Mouse (Mus musculus): ENCODE measurements around the gene Sgpp2. TPM values are rescaled to one million over a fixed set of nuclear protein-coding genes. Genes with fewer than 3 reads are reported as not detected.
A peak's percentile ranks its signal among the peaks of the same experiment; 100 is the strongest.

The Sgpp2 gene
- total RNA-seq, 2 experiments from 2014 or later = 0.82 to 1.1 TPM

DNA sequence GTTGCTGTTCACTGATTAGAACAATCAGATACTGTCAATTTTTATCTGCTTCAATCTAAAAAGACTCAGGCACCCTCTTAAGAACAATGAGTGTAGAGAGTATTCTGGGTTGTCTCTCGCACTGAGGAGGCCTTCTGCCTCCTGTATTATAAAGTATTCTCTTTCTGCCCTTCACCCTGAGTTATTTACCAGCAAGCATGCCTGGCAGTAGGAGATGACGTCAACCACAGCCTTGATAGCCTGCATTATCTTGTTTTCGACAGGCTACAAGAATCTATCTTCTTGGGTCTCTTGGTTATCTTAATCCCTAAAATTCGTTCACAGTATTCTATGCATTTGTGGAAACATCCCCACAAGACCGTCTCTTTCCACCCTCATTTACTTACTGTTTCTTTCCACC is 29.8 kb downstream of the Sgpp2 start:
- peak; percentile 41 to 59 for DNase-seq

DNA sequence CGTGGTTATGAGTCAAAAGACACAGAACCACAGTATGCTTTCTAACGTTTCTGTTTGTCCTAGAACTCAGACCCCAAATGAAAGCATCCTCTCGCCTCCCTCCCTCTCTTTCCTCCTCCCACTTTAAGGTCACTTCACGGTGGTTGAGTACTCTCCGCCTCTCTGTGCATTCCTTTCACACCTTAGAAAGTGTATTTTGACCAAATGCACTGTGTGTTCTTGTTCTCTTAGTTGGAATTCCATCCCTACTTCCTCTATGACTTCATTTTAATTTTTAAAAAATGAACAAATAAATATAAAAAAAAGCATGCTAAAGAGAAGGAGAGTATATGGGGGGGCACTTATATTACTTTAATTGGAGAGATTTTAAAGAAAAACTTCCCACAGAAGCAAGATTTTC is 30.4 kb downstream of the Sgpp2 start:
- DNase-seq = no peak

DNA sequence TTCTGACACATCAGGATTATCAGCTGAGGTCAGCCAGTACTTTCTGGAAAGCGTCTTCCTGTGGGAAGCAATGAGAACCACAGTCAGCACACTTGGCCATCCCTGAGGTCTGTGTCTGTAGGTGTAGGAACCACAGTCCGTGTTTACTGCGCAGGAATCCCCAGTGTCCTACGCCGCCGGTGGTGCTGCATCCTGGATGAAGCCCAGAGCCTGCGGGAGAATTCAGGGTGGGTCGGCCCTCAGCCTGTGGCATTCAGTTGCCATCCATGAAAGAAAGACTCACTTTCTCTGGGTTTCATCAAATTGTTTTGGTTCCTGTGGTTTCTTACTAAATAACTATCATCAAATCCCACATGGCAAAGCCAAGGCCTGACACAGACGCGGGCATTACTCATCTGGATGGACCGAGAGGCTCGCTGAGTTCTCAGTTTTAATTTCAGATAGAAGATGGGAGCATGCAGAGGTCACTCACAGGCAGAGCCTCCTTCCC is 37.2 kb downstream of the Sgpp2 start:
- peak in 1 of 2 experiments; percentile 15 for DNase-seq

DNA sequence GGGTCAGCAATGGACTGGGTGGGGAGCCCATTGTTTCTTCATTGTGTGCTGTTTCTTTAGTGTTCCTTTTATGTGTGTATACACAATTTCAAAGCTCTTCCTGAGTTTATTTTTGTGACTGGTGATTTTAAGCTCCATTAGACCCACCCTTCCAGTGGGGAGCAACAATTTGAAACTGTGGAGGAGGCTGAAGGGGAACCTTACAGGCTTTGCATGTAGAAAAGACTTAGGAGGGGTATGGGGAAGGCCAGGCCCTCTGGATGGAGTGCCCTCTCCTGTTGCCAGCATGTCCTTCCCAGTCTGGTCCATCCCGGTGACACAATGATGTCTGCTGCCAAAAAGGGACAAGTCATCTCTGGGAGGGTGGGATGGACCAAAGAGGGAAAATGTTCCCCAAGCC is 39.1 kb downstream of the Sgpp2 start:
- no peak for DNase-seq

DNA sequence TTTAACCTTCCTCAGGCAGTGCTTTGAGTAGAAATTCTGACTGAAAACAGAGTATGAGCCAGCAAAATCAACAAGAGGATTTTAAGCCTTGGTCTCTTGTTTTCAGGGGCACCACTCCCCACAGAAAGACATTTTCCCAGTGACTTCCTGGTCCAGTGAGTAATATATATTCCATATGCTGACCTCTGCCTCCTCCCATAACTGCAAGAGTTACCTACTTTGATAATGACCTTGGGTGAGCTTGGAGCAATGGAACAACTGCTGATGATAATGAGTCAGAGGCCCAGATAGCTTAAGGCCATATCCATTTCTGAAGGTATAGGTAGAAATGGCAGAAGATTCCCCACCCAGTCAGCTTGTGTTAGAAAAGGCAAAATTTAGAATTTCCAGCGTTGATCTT is 43.1 kb downstream of the Sgpp2 start:
- DNase-seq = no peak

DNA sequence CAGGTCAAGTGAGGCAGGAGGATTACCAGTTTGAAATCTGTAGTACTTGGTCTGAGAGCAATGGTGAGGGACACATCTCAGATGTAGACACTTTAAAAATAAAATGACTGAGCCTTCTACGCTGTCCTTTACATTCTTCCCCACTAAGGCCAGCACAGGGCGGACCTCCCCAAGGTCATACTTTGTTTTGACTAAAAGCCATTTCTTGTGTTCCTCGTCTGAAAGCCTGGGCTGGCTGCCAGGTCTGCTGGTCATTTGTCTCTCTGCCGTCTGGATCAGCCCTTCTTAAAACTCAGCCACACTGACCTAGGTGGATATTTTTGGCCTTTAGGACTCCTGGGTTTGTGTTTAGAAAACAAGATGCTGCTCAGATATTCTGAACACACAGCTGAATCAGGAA is 45.0 kb downstream of the Sgpp2 start:
- peak; percentile 92 to 95 for DNase-seq

DNA sequence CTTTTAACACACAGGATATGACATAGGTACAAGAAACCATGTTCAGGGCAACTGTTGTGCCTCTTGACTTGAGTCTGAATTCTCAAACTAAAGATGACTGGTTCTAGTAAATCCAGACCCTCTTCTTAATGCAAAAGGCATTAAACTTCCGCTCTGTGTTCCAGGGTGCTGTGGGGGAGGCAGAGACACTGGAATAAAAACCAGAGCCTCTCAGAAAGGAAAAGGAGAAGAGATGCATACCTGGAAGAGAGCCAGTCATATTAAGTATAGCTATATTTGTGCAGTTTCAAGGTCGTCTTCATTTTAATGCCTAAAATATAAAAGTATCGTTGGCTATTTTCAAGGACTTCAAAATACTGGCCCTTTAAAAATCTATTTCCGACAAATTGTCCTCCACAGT is 47.3 kb downstream of the Sgpp2 start:
- no peak for DNase-seq

DNA sequence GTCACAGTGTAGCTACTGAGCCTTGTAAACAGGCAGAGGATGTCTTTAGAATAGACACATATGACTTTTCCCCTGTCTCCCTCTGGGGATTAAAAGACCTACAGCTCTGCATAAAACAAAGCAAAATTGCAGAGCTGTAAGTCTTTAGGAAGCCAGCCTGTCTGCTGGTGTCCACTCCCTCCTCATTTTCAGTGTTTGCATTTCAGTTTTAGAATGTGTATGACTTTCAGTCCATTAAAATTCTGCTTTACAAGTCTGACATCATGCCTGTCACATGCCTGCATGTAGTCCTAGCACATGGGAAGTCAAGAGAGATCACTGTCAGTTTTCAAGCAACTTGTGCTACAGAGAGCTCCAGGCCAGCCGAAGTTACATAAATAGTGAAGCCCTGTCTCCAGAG is 47.7 kb downstream of the Sgpp2 start:
- DNase-seq = no peak

DNA sequence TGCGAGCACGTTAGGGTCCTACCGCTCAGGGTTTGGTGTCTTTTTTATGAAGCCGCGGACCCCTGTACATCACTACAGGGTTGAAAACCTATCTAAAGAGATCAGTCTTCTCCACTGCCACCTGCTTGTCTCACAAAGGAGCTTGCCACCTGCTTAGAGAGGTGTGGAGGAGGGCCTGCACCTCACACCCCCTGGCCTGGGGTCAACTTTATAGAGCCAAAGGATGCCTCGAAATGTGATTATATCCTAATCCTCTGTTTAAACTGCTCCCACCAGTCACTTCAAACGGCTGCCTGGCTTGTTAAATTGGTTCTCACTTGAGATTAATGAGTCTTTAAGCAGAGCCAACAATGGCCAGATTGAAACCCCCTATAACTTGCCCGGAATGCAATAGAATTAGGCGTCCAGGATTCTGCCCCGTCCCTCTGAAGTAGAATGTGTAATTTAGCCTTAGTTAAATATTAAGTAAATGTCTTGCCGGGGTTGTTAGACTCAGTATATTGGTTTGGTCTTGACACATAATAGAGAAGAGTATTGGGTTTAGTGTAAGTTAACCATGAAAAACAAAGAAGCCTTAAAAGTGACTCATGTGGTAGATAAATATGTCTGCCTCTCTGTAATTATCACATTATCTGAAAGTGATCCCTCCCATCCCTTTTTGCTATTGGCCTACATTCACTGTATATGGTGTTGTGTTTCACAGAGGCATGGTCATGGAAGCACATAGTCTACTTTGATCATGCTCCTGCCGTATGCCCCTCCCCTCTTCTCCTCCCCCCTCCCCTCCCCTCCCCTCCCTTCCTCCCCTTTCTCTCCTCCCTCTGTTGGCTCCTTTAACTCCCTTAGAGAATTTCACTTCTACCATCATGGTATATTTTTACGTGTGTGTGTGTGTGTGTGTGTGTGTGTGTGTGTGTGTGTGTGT is 54.1 kb downstream of the Sgpp2 start:
- DNase-seq = no peak

DNA sequence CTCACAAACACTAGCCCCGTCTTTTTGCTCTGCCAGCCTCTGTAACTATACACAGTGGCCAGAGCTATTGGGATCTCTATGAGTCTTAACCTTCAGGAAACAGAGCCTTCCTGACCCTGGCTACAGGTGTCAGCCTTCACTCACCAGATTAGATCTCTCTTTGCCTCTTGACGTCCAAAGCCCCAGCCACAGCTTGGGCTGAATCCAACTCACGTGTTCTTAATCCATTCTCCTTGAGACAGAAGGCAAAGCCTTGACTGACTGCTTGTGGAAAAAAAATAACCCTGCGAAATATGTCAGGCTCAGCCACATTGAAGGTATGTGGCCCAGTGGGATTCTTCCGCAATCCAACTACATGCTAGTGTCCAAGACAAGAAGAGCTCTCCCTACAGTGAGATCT is 57.7 kb downstream of the Sgpp2 start:
- no peak for DNase-seq

DNA sequence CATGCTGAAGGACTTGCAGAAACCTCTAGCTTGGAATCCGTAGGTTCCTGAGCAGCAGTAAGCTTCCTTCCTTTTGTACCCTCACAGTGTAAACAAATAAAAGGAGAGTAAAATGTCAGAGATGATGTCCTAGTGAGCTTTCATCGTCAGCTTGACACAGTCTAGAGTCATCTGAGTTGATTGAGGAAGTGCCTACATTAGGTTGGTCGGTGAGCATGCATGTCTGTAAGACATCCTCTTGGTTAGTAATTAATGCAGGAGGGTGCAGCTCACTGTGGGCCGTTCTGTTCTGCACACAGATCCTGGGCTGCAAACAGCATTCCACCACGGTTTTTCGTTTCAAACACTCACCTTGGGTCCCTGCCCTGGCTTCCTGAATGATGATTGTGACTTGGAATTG is 60.0 kb downstream of the Sgpp2 start:
- DNase-seq = no peak

DNA sequence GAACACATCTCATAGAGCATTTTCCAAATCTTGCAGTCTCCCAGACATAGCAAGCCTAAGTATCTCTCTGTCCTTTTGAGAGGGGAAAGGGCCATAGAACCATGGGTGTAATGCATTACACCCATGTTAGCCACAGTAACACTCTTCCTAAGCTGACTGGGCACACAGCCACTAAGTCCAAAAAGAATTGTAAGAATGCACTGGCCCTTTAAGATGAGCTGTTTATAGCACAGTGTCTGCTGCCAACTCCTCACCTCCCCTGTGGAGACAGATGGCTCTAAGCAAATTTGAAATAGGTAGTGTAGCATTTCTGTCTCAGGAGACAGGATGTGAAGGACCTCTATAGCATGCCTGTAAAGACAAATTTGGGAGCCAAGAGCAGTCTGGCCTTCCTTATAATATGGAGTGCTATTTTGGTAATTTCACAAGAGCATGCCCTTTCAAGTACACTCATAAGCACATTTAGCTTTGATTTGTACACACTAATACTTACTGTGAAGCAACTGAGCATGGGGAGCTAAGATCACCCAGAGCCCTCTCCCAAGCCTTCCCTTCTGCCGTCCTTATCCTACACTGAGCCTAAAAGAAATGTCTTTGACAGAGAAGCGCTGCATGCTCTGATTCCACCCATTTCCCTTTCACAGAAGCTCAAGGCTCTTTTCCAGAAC is 61.6 kb downstream of the Sgpp2 start:
- DNase-seq = no peak

DNA sequence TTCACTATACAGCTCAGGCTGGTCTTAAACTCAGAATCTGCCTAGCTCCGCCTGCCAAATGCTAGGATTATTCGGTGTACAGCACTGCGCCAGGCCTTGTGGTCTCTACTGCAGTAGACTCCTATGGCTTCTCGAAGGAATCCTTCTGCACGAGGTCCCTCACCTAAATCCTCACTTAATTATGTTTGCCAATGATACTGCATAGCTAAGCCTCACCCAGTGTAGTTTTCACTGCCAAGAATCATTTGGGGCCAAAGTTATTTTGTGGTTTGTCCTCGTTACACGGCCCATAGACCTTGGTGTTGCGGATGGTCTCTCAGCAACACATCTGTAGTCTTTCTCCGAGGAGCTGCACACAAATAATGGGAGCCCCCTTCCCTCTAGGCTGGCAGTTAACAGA is 62.2 kb downstream of the Sgpp2 start:
- DNase-seq = no peak

DNA sequence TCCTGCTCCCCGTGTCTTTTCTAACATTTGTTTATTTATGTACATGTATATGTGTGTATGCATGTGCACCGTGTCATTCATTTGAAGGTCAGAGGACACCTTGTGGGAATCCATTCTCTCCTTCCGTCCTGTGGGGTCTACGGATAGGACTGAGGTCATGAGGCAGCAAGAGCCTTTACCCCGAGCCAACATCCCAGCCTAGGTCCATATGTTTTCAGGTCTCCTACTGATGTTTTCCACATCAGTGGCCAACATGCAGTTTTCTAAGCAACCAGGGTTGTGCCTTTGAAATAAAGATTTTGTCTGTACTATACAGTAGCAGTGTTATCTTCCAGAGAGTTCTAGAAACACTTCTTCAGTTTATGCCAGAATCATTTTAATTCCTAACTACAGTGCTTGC is 63.7 kb downstream of the Sgpp2 start:
- DNase-seq = no peak

DNA sequence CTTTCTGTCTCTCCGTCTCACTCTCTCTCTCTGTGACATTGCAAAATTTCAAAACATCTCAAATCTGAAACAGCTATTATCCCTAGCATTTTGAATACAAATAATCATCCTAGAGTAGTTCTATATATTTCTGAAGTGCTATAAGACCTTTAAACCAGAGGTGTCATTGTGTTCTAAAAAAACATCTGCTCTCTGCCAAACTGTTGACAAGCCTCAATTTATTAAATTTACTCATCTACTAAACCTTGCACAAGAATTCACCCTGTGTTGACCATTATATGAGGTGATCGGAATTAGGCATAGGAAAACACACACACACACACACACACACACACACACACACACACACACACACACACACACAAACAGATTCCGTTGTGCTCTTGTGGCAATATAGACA is 64.9 kb downstream of the Sgpp2 start:
- no peak for DNase-seq

DNA sequence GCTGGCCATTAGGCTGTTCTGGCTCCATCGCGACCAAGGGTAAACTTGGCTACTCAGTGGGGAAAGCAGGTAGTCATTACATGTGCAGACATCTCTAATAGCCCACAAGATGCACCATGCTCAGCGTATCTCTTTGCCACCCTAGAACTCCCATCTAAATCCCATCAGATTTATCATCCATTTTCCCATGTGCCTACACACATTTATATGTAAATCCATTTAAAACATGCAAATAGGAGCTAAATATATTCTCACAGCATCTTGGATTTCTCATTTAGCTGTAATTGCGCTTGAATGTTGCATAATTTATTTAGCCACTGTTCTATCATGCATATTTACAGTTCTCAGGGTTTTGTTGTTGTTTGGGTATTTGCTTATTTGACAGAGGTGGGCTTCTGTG is 70.8 kb downstream of the Sgpp2 start:
- no peak for DNase-seq

DNA sequence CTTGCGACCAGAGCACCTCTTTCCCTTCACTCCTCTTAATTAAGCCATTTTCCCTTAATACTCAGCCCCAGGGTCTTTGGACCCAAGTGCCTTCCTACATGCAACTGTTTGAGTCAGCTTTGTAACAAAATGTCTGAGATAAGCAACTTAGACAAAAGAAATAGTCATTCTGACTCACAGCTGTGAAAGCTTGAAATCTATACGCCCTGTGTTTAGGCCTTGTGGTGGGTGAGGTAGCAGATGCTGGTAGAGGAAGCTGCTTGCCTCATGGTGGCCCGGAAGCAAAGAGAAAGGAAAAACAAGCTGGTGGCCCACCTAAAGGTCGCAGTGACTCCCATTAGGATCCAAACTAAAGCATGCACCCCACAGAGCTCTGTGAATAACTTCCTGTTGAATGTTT is 77.7 kb downstream of the Sgpp2 start:
- no peak for DNase-seq

DNA sequence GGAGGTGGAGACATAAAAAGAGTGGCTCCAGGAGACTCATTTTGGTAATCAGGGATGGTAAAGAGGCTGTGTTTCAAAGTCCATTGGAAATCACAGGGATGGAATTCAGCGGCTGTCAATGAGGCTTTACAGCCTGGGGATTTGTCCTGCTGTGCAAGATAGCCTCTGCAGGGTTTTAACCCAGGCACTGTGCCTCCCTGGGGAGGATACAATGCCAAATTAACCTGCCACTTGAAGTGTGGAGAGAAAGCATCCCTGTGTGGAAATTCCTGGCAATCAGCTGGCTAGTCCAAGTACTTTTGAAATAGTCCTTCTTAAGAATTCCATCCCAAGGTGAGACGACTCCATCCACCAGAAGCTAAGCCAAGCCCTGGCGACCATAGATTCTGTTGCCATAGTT is 78.7 kb downstream of the Sgpp2 start:
- no peak for DNase-seq

DNA sequence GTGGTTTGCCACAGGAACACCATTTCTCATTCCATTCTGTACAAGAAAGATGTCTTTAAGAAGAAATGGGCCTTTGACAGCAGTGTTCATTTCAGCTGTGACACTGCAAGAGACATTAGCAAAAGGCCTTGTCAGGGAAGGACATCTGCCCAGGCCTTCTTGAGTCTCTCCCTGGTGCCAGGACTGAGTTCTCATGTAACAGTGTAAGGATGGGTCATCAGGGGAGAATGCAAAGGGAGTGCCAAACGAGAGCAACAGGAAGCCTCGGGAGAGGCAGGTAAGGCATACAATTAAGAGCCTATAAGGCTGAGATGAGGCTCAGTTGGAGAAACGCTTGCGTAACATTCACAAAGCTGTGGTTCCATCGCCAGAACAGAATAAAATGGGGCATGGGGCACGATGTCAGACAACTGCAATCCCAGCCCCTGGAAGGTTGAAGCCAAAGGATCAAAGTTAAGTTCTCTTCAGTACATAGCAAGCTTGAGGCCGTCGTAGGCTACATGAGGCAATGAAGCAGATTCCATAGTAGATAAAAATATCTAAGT is 85.1 kb downstream of the Sgpp2 start:
- DNase-seq = no peak

DNA sequence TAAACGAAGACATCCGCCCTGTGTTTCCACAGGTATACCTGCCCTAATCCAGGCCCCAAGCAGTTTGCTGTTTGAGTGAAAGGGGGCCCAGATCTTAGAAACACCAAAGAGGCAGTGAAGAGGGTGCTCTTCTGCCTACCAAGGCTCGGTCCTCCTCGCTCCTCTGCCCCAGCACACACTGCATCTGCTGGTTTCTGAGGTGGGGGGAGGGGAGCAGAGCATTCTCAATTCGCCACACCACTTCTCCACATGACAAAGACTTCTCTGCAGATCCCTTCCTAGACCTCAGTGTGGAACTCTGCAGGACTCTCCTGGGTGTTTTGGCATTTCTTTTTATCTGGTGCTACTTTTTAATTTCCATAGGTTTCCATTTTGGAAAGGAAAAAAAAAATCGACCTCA is 85.6 kb downstream of the Sgpp2 start:
- DNase-seq = no peak

DNA sequence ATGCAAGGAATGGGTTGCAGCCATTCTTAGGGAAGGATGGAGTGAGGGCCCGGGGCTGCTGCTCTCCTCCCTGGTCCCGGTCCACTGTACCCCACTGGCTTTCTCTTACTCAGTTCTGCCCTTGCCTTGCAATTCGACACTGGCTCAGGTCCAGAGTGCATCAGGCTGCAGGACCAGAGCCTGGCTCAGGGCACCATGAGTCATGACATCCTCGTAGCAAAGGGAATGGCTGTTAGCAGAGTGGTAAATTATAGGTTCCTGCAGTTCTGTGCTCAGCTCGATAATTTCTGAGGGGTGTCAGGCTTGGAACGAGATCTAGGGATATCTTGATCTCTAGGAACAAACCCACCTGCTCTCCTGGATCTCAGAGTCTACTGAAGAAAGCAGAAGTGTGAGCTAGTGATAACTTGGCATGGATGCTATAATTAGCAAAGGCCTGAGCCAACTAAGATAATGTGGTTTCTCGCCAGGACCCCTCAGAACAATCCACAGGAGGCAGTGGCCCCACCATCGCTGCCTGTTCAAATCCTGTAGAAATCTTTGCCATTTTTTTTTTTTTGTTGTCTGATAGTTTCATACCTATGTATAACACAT is 86.3 kb downstream of the Sgpp2 start:
- DNase-seq = peak; percentile 89

DNA sequence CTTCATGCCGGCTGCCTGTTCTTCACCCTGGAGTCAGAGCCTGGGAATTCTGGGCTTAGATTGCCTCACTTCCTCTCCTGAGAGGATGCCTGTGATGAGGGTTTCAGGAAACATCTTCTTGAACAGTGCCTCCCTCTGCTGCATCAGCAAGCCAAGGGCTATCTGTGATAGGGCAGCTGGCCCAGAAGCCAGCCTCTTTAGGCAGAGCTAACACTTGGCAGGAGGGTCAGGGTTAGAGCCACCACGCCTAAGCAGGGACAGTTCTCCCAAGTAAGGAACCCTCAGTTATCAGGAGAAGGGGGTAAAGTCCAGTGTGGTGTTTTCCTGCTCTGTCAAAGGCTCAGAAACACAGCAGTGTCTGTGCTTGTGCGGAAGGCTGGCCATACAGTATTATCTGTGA is 89.6 kb downstream of the Sgpp2 start:
- DNase-seq = no peak

DNA sequence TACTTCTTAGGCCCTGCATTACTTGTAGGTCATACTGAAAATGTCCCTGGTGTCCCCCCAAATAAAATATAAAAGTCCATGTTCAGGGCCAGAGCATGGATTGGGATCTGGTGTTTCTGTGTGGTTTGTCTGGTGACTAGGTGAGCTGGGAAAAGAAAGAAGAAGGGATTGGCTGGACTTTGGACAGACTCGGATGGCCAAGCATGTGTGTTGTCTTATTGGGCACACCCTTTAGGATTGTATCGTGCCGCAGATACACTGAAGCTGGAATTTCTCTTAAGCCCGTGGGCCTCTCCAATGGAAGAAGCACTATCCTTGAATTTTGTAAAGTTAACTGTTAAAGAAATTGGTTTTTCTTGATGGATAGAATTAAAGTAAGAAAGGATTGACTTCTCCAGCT is 91.3 kb downstream of the Sgpp2 start:
- no peak for DNase-seq
